Mouse (Mus musculus) cerebellum, adult (tissue): Measurements from ENCODE around the gene Lfng.

Experiments
- ATAC-seq: cut with Nextera tagmentation; 2 replicates; pipeline ENCODE4 v1.9.2; 2017; ENCODE audit warnings: mild to moderate bottlenecking, moderate library complexity, mixed read lengths; ENCODE audit not compliant: insufficient number of reproducible peaks, low FRiP score, low TSS enrichment

The Lfng gene

DNA sequence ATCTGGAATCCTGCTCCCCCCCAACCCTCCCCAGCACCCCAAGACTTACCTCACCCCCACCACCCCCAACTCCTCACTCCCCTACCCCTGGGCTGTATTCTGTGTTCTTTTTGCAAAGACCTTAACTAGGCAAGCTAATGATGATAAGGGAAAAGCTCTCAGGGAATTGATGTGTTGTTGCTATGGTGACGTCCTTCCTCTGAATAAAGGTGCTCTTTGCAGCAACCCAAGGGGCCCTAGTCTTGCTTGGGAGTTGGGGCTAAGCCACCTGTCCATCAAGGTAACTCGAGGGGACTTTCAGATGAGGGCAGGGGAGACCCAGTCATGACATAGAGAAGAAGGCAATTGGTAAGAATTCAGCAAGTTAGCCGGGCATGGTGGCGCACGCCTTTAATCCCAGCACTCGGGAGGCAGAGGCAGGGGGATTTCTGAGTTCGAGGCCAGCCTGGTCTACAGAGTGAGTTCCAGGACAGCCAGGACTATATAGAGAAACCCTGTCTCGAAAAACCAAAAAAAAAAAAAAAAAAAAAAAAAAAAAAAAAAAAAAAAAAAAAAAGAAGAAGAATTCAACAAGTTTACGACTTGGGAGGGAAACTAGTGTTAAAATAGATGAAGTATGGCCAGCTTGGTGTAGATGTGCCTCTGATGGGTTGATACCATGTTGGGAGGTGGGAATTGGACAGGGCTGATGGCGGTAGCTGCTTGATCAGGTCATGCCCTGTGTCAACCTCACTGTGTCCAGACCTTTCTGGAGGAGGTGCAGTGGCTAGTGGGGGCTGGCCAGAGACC, 8.4 kb downstream of the Lfng start:
- ATAC-seq: no peak

GRCm38 (mm10) chr5:140616110-140616503, 9.0 kb downstream of the Lfng start:
- no peak for ATAC-seq

DNA sequence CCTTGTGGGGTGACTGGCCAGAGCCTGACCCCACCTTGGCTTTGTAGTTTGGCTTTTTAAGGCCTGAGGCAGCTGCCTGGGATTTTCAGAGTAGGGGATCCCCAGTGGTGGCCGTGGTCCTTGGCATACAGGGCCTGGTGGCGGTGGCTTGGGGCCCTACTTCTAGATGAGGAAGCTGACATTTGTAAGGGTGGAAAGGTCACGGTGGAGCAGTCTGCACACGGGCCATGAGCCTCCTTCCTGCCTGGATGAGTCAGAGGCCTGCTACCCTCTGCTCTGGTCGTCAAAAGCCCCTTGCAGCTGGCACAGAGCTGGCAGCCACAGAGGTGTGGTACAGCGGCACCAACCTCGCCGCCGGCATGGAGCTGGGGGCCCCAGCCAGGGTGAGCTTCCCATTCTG, 9.6 kb downstream of the Lfng start:
- no peak for ATAC-seq

DNA sequence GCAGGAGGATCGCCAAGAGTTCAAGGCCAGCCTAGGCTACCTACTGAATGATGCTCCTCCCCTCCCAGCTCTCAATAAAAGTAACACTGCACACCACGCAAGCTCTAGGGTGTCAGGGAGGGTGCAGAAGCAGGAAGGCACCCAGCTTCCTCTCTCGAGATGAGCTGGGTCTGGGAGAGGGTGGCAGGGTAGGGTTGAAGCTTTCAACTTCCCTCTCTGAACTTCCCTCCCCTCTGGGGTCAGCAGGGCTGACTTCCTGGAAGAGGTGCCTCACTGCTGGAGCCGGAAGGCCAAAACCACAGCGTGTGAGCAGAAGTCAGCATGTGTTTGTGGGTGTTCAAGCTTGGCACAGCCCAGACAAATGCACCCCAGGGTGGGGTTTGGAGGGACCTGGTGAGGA, 10.6 kb downstream of the Lfng start:
- ATAC-seq: no peak

- ATAC-seq: no peak
Measured at GRCm38 (mm10) chr5:140619151-140619771, 12.1 kb downstream of the Lfng start.

DNA sequence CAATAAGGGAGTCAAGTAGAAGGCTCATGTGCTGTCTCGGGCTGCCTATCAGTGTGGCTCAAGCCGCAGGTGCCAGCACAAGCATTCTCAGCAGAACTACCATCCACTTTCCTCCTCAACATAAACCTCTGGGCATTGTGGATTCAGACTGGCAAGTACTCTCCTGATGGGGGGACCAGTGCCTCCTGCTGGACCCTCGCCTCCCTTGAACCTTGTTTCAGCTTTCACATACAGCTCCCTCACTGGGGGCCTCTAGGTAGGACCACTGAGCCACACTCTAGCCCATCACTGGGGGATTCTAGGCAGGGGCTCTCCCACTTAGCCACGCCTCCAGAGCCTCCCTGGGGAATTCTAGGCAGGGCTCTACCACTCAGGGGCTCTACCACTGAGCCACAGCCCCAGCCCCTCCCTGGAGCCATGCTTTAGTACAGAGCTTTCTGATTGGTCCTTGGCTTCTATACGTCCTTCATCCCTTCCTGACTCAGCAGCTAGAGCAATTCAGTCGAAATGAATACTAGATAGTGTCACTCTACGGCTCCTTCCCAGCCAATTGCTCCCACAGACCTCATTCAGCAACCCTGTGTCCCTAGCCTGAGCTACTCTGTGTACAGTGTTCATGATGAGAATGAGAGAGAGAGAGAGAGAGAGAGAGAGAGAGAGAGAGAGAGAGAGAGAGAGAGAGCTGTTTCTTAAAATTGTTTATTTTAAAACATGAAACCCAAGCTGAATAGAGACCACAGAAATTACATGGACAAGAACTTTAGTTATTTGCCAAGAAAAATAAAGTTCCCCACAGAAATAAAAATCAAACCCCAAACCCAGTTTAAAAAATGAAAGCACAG, 13.0 kb downstream of the Lfng start:
- no peak for ATAC-seq

- ATAC-seq: no peak
Measured at GRCm38 (mm10) chr5:140621092-140621491, 14.0 kb downstream of the Lfng start.

DNA sequence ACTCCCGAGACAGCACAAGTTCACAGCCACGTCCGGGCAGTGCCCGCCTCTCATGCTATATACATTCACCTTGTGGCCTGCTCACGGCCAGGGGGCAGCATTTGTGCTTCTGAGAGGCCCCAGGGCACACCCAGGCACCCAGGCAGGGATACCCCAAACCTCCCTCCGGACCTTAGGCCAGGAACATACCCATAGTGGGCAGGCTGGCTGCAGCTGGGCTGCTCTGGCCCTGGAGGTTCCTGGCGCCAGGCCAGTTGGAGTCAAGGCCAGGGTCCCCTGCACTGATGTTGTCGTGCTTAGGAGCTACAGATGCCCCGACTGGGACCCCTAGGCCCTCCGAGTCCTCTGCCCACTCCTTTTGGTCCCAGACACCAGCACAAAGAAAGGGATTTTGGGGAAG, 14.4 kb downstream of the Lfng start:
- no peak for ATAC-seq

DNA sequence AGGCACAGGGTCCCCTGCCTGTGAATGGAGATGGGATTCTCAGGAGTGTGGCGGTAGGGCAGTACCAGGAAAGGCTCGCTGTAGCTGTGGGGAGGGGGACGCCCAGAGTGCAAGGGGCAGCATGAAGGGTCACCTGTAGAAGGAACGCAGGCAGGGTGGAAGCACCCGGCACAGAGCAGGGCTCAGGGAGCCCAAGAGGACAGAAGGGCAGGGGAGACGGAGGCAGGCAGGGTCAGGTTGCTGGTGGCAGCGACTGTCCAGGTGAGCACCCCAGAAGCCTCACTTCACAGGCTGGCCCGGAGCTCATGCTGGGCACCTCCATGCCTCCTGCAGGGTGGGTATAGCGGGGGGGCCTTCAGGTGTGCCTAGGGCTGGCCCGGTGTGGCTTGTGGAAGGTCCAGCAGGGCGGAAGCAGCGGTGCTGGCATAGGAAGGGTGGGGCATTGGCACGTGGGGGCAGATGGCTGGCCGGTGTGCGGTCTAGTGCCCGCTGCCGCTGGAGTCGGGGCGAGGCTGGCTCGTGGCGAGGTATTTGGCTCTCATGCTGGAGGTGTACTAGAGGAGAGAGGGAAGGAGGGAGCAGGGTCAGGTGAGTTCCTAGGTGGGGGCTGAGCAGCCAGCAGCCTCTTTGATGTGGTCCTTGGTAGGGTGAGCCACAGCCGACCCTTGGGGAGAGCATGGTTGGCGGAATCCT, 16.0 kb downstream of the Lfng start:
- ATAC-seq: no peak

DNA sequence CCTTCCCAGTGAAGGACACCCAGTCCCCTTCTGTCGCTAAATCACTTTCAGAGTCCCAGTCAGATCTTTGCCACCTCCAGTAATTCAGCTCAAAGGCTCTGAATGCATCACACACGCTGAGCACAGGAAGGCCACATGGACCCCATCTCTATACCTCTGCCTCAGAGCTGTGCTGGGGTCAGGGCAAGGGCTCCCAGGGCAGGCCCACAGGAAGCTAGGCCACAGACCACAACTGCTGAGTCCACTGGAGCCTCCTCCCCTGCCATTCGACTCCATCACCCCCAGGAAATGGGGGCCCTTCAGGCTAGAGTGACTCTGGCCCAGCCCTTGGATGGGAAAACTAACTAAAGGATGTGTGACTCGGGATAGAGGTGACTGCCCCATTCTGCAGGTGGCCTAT, 16.7 kb downstream of the Lfng start:
- no peak for ATAC-seq

GRCm38 (mm10) chr5:140624238-140624637, 17.1 kb downstream of the Lfng start:
- ATAC-seq: no peak

GRCm38 (mm10) chr5:140624961-140625360, 17.8 kb downstream of the Lfng start:
- ATAC-seq: no peak

DNA sequence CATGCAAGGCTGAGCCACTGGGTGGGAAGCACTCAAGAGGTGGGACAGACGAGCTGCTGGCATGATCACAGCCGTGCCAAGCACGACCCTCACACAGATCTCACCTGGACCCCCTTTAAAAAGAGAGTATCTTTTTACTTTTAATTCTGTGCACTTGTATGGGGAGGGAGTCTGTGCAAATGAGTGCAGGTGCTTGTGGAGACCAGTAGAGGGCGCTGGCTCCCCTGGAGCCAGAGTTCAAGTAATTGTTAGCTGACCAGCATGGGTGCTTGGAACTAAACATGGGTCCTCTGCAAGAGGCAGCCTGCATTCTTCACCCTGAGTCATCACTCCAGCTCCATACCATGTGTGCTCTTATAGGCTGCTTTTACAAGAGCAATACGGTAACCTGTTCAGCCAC, 20.5 kb downstream of the Lfng start:
- no peak for ATAC-seq

DNA sequence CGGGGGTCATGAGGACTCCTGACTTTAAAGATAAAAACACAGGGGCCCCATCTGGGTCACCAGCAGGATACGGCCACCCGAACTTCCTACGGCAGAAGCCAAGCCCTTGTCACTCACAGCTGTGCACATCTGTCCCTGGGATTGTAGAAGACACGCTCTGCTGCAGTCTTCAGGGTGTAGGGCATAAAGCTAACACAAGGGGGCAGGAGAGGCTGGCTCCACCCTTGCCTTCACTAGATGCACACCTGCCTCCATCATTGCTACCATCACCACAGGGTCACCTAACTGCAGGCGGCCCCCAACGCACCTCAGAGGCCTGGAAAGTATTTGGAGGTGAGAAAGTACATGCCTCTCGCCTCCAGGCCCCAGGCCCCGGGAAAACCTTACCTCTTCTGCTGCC, 21.9 kb downstream of the Lfng start:
- no peak for ATAC-seq

DNA sequence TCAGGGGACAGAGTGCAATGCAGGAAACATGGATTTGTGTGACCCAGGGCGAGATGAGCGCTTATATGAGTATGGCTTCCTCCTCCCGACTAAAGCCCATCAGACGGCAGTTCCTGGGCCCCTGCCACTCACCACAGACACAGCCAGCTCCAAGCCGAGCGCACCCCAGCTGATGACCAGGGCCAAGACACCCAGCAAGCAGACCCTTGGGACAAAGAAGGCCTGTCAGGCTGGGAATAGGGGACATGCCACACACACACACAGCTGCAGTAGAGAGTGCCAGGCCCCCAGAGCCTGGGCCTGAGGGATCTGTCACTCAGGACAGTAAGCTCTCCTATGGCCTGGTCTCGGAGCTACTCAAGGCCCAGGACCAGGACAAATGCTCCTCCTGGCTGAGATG, 26.3 kb downstream of the Lfng start:
- no peak for ATAC-seq

GRCm38 (mm10) chr5:140634798-140635722, 27.9 kb downstream of the Lfng start:
- ATAC-seq: no peak

DNA sequence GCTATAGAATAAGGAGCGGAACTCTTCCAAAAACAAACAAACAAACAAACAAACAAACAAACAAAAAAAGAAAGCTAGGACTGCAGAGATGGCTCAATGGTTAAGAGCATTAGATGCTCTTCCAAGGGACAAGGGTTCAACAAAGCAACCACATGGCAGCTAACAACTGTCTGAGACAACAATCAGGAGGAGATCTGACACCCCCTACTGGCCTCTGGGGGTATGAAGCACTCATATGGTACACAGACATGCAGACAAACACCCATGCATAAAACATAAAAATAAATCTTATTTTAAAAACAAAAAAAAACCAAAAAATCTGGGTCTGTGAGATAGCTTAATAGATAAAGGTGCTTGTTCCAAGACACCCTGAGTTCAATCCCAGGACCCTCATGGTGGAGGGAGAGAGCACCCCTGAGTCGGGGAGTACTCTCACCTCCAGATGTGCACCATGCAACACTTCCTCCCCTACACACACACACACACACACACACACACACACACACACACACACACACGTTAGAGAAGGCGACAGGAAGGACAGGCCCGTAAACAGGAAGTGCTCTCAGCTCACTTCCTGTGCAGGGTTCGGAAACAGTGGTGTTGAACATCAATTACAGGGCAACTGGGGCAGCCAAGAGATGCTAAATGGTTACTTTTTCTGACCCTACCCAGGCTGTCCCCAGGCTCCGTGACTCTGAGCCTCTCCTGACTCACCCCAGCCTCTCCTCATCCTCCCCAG, 29.4 kb downstream of the Lfng start:
- ATAC-seq: no peak

DNA sequence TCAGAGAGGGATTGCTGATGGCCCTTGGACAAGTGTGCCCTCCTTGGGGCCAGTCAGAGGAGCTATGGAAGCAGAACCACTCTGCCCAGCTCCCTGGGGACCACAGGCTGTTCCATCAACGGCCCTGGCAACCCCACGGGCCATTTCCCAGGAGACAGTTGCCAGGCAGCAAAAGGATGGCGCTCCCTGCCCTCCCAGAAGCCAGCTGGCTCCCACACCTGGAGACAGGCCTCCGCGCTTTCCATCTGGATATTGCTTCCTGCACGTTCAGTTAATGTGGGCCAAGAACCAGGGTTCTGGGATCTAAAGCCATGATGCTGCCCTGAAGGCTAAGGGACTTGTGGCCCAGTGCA, 29.9 kb downstream of the Lfng start:
- no peak for ATAC-seq

DNA sequence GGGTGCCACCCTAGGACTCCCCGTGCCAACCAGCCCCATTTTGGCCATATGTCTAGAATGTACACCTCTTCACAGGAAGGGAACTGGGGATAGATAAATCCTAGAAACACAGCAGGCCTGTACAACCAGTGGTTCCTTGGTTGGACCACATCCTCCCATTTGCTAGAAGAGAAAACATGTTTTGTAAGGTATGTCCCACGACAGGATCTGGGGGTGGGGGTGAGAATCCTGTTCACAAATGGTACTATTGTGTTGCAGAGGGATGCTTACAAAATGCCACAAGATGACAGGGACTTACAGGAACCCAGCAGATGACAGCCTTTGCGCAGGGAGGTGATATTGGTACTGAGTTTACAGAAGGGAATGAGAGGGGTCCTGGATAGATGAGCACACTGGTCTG, 30.9 kb downstream of the Lfng start:
- no peak for ATAC-seq
